Mouse (Mus musculus) heart, adult 2 months (tissue): ENCODE data around the gene Elovl6. TPM values are rescaled to one million over a fixed set of nuclear protein-coding genes. Genes with fewer than 3 reads are reported as not detected.

Experiments
- DNase-seq, 2 experiments: peaks; one replicate each; pipeline ENCODE4 v3.0.0; 2021
- H3K27ac ChIP-seq: fragments of 200-600 bp; 2 replicates; pipeline ENCODE4 v1.8.1; 2022
- H3K27me3 ChIP-seq: fragments of 200-500 bp; 2 replicates; pipeline ENCODE4 v1.6.1; 2012; ENCODE audit warnings: mild to moderate bottlenecking, low read length, inconsistent platforms, mixed read lengths; ENCODE audit not compliant: control insufficient read depth, insufficient read depth
- H3K36me3 ChIP-seq: fragments of 200-500 bp; 2 replicates; pipeline ENCODE4 v1.6.1; 2012; ENCODE audit warnings: low read length, inconsistent platforms; ENCODE audit not compliant: control insufficient read depth, insufficient read depth
- H3K4me1 ChIP-seq: fragments of 200-500 bp; 2 replicates; pipeline ENCODE4 v1.6.1; 2011; ENCODE audit warnings: low read length; ENCODE audit not compliant: control insufficient read depth, insufficient read depth
- H3K4me3 ChIP-seq: fragments of 200-600 bp; 2 replicates; pipeline ENCODE4 v1.8.1; 2022
- H3K79me2 ChIP-seq: fragments of 200-500 bp; replicated peaks from 2 replicates; pipeline ENCODE4 v1.6.1; 2012; ENCODE audit warnings: mild to moderate bottlenecking, inconsistent platforms, low read length, moderate library complexity, mixed read lengths; ENCODE audit not compliant: control insufficient read depth, insufficient read depth
- H3K9ac ChIP-seq: fragments of 200-500 bp; 2 replicates; pipeline ENCODE4 v1.6.1; 2012; ENCODE audit warnings: low read depth, mild to moderate bottlenecking, control low read depth, inconsistent platforms, low read length, mixed read lengths
- CTCF ChIP-seq: fragments of 200-600 bp; IDR thresholded peaks from 2 replicates; pipeline ENCODE4 v1.8.1; 2022; ENCODE audit warnings: antibody characterized with exemption, mild to moderate bottlenecking, moderate library complexity
- EP300 ChIP-seq: fragments of 200-500 bp; IDR thresholded peaks from 2 replicates; pipeline ENCODE4 v1.6.1; 2011; ENCODE audit warnings: low read depth, low read length, control low read depth; ENCODE audit not compliant: insufficient read depth
- POLR2A ChIP-seq: fragments of 200-500 bp; IDR thresholded peaks from 2 replicates; pipeline ENCODE4 v1.6.1; 2011; ENCODE audit warnings: mild to moderate bottlenecking, low read depth, low read length, control low read depth; ENCODE audit not compliant: insufficient read depth
- WGBS: fragments of 180-500 bp; shearing (Covaris S2); methylation state at CpG from one replicate; pipeline ENCODE4 v1.1.7; 2018; 5-methylcytosine and 5-hydroxymethylcytosine counted together
- intact Hi-C: fragments of 180-260 bp; cut with DNase I; formaldehyde crosslinking; loops from one replicate; pipeline ENCODE4 v1.15.1; 2025
- polyA plus RNA-seq: library from polyadenylated mRNA; depleted of rRNA; stranded (reverse); fragments of >200 nt; gene quantifications from 2 replicates; pipeline ENCODE4 v1.2.3, GENCODE M21; 2012
- total RNA-seq, 2 experiments: library from RNA; stranded (reverse); gene quantifications; 2 replicates each; pipeline ENCODE4 v1.2.3; 2021

Elovl6 gene
- total and polyA plus RNA-seq, 3 experiments = 1.3 to 19.8 (median 1.7) TPM

DNA sequence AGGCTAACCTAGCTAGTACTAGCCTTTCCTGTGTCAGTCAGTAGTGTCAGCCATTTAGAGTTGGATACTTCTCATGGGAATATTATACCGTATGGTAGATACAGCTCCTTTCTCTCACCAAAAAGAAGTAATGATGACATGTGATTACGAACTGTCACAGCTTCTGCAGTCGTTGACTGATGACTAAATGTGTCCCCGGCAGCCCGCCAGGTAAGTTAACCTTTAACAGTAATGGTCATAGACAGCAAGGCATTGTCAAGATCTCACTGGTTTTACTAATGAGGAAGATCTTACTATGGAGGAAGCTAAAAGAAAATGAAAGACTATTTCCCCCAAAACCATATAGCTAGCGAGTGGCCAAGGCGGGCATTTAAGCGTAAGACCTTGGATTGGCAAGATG lies 38.8 kb downstream of the Elovl6 start:
- no peak for TF ChIP-seq POLR2A
- no peak for TF ChIP-seq CTCF
- no peak for TF ChIP-seq EP300
- H3K27me3 ChIP-seq = 0 out of 2 replicates have a peak, but pooled peaks cover 1% of the 10 kb centered on the region
- no peak for DNase-seq
- H3K36me3 ChIP-seq = no peaks in the 10 kb centered on the region
- no peaks in the 10 kb centered on the region for H3K4me1 ChIP-seq
- no peak overlapping the region for H3K27ac ChIP-seq
- H3K79me2 ChIP-seq = no peaks in the 10 kb centered on the region
- H3K4me3 ChIP-seq = no peak overlapping the region
- H3K9ac ChIP-seq = no peak overlapping the region
- 94% methylated on average over 8 of the region's 8 CpGs for WGBS
- intact Hi-C loops = no loop called here

DNA sequence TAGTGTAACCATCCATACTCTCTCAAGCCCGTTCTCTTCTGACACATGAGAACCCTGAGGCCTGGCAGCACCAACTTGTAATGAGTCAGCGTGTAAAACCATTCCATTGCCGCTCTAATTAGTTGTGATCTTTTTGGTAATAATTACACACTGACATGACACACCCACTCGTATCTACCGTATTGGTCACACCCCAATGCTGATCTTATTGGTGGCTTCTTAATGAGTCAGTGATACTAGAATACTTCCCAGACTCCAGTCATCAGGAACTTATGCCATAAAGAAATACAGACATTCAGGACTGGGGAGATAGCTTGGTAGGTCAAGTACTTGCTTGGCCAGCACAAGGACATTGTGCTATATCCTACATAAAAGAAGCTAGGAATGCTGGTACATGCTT lies 39.5 kb downstream of the Elovl6 start:
- Histone ChIP-seq H3K27me3 (0 out of 2 replicates have a peak, but pooled peaks cover 1% of the 10 kb centered on the region), H3K9ac (no peak overlapping the region), H3K36me3 (no peaks in the 10 kb centered on the region), H3K79me2 (no peaks in the 10 kb centered on the region), H3K27ac (no peak overlapping the region), H3K4me3 (no peak overlapping the region), H3K4me1 (no peaks in the 10 kb centered on the region)
- no peak for TF ChIP-seq CTCF
- no peak for TF ChIP-seq EP300
- TF ChIP-seq POLR2A = no peak
- WGBS = 95% methylated on average over 5 of the region's 5 CpGs
- no peak for DNase-seq
- intact Hi-C loops = no loop called here

DNA sequence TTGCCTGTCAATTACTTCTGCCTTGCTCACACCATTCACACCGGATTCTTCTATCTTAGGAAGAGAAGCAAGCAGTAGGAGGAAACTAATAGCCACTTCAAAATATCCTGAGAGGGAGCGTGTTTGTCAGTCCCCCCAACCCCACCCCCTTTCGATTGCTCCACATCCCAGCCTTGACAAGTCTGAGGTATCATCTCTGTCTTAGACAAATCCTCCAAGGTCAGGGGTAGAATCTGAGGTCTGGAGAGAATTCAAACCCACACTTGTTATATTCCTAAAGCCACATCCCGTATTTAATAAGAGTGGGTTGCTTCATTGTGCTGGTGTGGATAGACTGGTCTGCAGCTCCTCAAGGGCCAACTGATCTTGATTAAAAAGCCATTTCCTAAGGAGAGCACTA lies 40.8 kb downstream of the Elovl6 start:
- H3K36me3 ChIP-seq = no peaks in the 10 kb centered on the region
- no peak overlapping the region for H3K27ac ChIP-seq
- DNase-seq = no peak
- intact Hi-C loops = no loop called here
- no peak overlapping the region for H3K9ac ChIP-seq
- 0 out of 2 replicates have a peak, but pooled peaks cover 1% of the 10 kb centered on the region for H3K27me3 ChIP-seq
- H3K79me2 ChIP-seq = no peaks in the 10 kb centered on the region
- H3K4me1 ChIP-seq = no peaks in the 10 kb centered on the region
- 86% methylated on average over 4 of the region's 4 CpGs for WGBS
- H3K4me3 ChIP-seq = no peak overlapping the region
- TF ChIP-seq CTCF = no peak
- TF ChIP-seq POLR2A = no peak
- no peak for TF ChIP-seq EP300

DNA sequence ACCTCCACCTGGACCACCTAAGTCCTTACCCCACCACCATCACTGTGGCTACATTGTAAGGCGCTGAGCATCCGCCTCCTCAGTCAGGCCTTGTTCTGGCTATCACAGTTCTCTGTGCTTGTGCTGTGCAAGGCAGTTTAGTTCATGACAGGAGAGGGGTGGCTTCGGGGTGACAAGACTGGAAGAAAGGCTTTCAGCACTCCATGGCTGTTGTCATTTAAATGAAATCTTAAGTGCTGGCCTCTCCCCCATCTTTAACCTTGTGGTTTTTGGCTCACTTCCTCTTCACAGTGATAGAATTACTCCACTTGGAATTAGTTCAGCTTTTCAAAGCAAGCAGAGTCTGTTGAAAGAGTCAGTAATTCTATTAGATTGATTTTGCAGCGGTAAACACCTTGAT lies 41.5 kb downstream of the Elovl6 start:
- Histone ChIP-seq H3K27me3 (0 out of 2 replicates have a peak, but pooled peaks cover 1% of the 10 kb centered on the region), H3K79me2 (no peaks in the 10 kb centered on the region), H3K36me3 (no peaks in the 10 kb centered on the region), H3K4me1 (no peaks in the 10 kb centered on the region), H3K27ac (no peak overlapping the region), H3K4me3 (no peak overlapping the region), H3K9ac (no peak overlapping the region)
- intact Hi-C loops = no loop called here
- DNase-seq = no peak
- TF ChIP-seq CTCF (no peak), POLR2A (no peak), EP300 (no peak)
- WGBS = 67% methylated on average over 4 of the region's 4 CpGs

- Histone ChIP-seq H3K27me3 (0 out of 2 replicates have a peak, but pooled peaks cover 1% of the 10 kb centered on the region), H3K79me2 (no peaks in the 10 kb centered on the region), H3K27ac (no peak overlapping the region), H3K4me3 (no peak overlapping the region), H3K9ac (no peak overlapping the region), H3K4me1 (no peaks in the 10 kb centered on the region), H3K36me3 (no peaks in the 10 kb centered on the region)
- TF ChIP-seq CTCF (no peak), POLR2A (no peak), EP300 (no peak)
- intact Hi-C loops = no loop called here
- no peak for DNase-seq
- WGBS = 94% methylated on average over 4 of the region's 4 CpGs
These were observed 42.9 kb downstream of the Elovl6 start for GRCm38 (mm10) chr3:129575086-129575485.

- H3K4me3 ChIP-seq = no peak overlapping the region
- H3K9ac ChIP-seq = no peak overlapping the region
- DNase-seq = no peak
- H3K4me1 ChIP-seq = no peaks in the 10 kb centered on the region
- TF ChIP-seq CTCF (no peak), POLR2A (no peak), EP300 (no peak)
- 65% methylated on average over 6 of the region's 6 CpGs for WGBS
- no peaks in the 10 kb centered on the region for H3K36me3 ChIP-seq
- intact Hi-C loops = no loop called here
- H3K79me2 ChIP-seq = no peaks in the 10 kb centered on the region
- H3K27ac ChIP-seq = no peak overlapping the region
- H3K27me3 ChIP-seq = no peaks in the 10 kb centered on the region
These were observed 44.4 kb downstream of the Elovl6 start for GRCm38 (mm10) chr3:129576522-129576921.
